Mouse (Mus musculus) right cerebral cortex, adult 18-20 months (tissue): ENCODE results near the gene Dnajb2.
"Not testable (repeated sequence)": the region's sequence is repeated elsewhere in the genome, so short reads cannot be mapped to it uniquely, and the experiment has no call there.

Experiments used
- DNase-seq: peaks from one replicate; pipeline ENCODE4 v3.0.0; 2022; ENCODE audit warnings: mixed read lengths

Gene Dnajb2

GRCm38 (mm10) chr1:75219078-75219477, 17.1 kb upstream of the Dnajb2 start:
- peak; percentile 94 for DNase-seq

- no peak for DNase-seq
Observed at GRCm38 (mm10) chr1:75219531-75219930, 16.7 kb upstream of the Dnajb2 start, which contains the start of gene Tuba4a. Gene Tuba4a (minus strand): TSS chr1:75219865.

- DNase-seq, result no peak
Observed at GRCm38 (mm10) chr1:75221538-75221937, 14.7 kb upstream of the Dnajb2 start.

GRCm38 (mm10) chr1:75222926-75223325, 13.3 kb upstream of the Dnajb2 start:
- DNase-seq, result no peak

- no peak for DNase-seq
Observed at GRCm38 (mm10) chr1:75223532-75223931, 12.7 kb upstream of the Dnajb2 start.

- no peak for DNase-seq
Observed at GRCm38 (mm10) chr1:75225473-75225872, 10.7 kb upstream of the Dnajb2 start.

GRCm38 (mm10) chr1:75226138-75226537, 10.1 kb upstream of the Dnajb2 start:
- DNase-seq, result no peak

- DNase-seq, result no peak
Observed at GRCm38 (mm10) chr1:75227653-75228052, 8.6 kb upstream of the Dnajb2 start.

- DNase-seq, result no peak
Observed at GRCm38 (mm10) chr1:75229158-75229557, 7.0 kb upstream of the Dnajb2 start.

- no peak for DNase-seq
Observed at GRCm38 (mm10) chr1:75230335-75230994, 5.7 kb upstream of the Dnajb2 start.

GRCm38 (mm10) chr1:75231224-75231623, 5.0 kb upstream of the Dnajb2 start:
- no peak for DNase-seq

GRCm38 (mm10) chr1:75231664-75232152, 4.5 kb upstream of the Dnajb2 start, which contains the start of gene A630095N17Rik:
Gene A630095N17Rik (minus strand): TSS chr1:75232102.
- no peak for DNase-seq

- not testable (repeated sequence) for DNase-seq
Observed at GRCm38 (mm10) chr1:75232489-75232888, 3.7 kb upstream of the Dnajb2 start.

- peak; percentile 83 for DNase-seq
Observed at GRCm38 (mm10) chr1:75234606-75235005, 1.6 kb upstream of the Dnajb2 start.

- peak; percentile 72 for DNase-seq
Observed at GRCm38 (mm10) chr1:75239591-75239990, 3.4 kb downstream of the Dnajb2 start.

GRCm38 (mm10) chr1:75243411-75243810, 7.2 kb downstream of the Dnajb2 start:
- DNase-seq, result no peak

GRCm38 (mm10) chr1:75244175-75244826, 8.1 kb downstream of the Dnajb2 start:
- peak; percentile 65 for DNase-seq

GRCm38 (mm10) chr1:75244836-75245235, 8.6 kb downstream of the Dnajb2 start:
- peak; percentile 74 for DNase-seq

GRCm38 (mm10) chr1:75247071-75247930, 11.1 kb downstream of the Dnajb2 start:
- no peak for DNase-seq

- DNase-seq, result no peak
Observed at GRCm38 (mm10) chr1:75248041-75248772, 12.0 kb downstream of the Dnajb2 start.

GRCm38 (mm10) chr1:75250498-75250897, 14.3 kb downstream of the Dnajb2 start:
- no peak for DNase-seq
